Mouse (Mus musculus) liver, adult 2 months (tissue): ENCODE data around the gene Dock9.

ENCODE experiments used
- CTCF ChIP-seq: fragments of 200-500 bp; IDR thresholded peaks from 2 replicates; pipeline ENCODE4 v1.5.1; 2011; ENCODE audit warnings: low read depth, low read length, control low read depth
- POLR2A ChIP-seq: fragments of 200-500 bp; IDR thresholded peaks from 2 replicates; pipeline ENCODE4 v1.6.1; 2011; ENCODE audit warnings: low read length, control low read depth; ENCODE audit not compliant: insufficient read depth; ENCODE audit errors: extremely low read depth

- TF ChIP-seq POLR2A, result no peak
- no peak for TF ChIP-seq CTCF
These were observed 37.2 kb downstream of the Dock9 start for GRCm38 (mm10) chr14:121760403-121760802.
